Mouse (Mus musculus): ENCODE measurements around the gene Cdh10.

Cdh10 gene

GRCm38 (mm10) chr15:18926964-18927363 is 108.2 kb downstream of the Cdh10 start:
- POLR2A ChIA-PET: no interaction called here
- CTCF ChIA-PET: no interaction called here

GRCm38 (mm10) chr15:18952266-18952665 is 133.5 kb downstream of the Cdh10 start:
- POLR2A ChIA-PET: interaction anchor here in 1 of 4 experiments (0.7 kb wide), 1 partner anchor 32 kb away, joined by 3 read pairs; no protein-coding TSS in a partner anchor
- CTCF ChIA-PET: no interaction called here

- ChIA-PET CTCF (no interaction called here), POLR2A (no interaction called here)
Measured at GRCm38 (mm10) chr15:18975041-18975440, 156.3 kb downstream of the Cdh10 start.

DNA sequence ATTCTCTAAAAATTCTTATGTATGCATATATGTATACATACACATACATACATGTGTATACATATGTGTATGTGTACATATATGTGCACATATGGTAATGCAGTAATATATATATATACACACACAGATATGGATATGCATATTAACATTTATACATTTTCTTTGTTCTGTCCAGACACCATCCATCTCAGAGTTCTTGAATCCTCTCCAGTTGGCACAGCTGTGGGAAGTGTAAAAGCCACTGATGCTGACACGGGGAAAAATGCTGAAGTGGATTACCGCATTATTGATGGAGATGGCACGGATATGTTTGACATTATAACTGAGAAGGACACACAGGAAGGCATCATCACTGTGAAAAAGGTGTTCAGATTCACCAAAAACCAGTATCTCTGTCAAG is 166.1 kb downstream of the Cdh10 start:
- CTCF ChIA-PET: no interaction called here
- POLR2A ChIA-PET: interaction anchor here in 1 of 4 experiments (0.6 kb wide), 1 partner anchor 33 kb away, joined by 3 read pairs; no protein-coding TSS in a partner anchor

- POLR2A ChIA-PET: no interaction called here
Measured at GRCm38 (mm10) chr15:18987671-18988070, 168.9 kb downstream of the Cdh10 start.

GRCm38 (mm10) chr15:18993512-18993911 is 174.8 kb downstream of the Cdh10 start:
- ChIA-PET POLR2A (interaction anchor here in 1 of 4 experiments (0.6 kb wide), 1 partner anchor 124 kb away, joined by 3 read pairs; no protein-coding TSS in a partner anchor), CTCF (no interaction called here)

More at GRCm38 (mm10) chr15:18987671-18988070, 168.9 kb downstream of the Cdh10 start:
- CTCF ChIA-PET: no interaction called here

- CTCF ChIA-PET: no interaction called here
- POLR2A ChIA-PET: no interaction called here
Measured at GRCm38 (mm10) chr15:18994294-18994693, 175.5 kb downstream of the Cdh10 start.

GRCm38 (mm10) chr15:19010829-19011228 is 192.1 kb downstream of the Cdh10 start:
- CTCF ChIA-PET: no interaction called here
- POLR2A ChIA-PET: no interaction called here

DNA sequence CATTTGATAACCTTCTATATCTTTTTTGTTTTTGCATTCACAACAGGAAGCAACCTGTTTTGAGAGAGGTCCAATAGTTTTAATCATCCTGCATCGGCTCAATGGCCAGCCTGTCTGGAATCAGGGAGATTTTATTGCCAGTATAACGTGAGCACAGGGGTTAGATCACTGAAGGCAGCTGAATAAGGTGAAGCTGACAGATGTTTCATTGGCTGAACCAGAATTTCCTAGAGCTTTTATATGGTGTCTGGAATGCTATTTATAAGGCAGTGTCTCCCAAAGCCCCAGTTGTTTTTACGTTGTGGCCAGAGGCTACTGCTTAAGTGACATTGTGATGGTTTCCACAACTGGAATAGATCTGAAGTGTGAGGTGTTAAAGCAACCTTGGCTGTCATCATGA is 214.2 kb downstream of the Cdh10 start:
- ChIA-PET POLR2A (no interaction called here), CTCF (no interaction called here)

- POLR2A ChIA-PET: no interaction called here
- CTCF ChIA-PET: no interaction called here
Measured at GRCm38 (mm10) chr15:19040077-19040476, 221.3 kb downstream of the Cdh10 start.
